Mouse (Mus musculus): Measurements from ENCODE around the gene Gm10188.

- TF ChIP-seq CTCF (IDR thresholded peaks at IDR 0.05; ENCODE audit: extremely low read depth, insufficient read depth, insufficient read length, insufficient replicate concordance) (no peak), POLR2A (IDR thresholded peaks at IDR 0.05; ENCODE audit: low read depth, low read length) (no peak)
Observed at GRCm38 (mm10) chr1:132209400-132209799, 20.2 kb downstream of the Gm10188 start.

All from spleen, adult 2 months (tissue).